Mouse (Mus musculus): ENCODE data around the gene B4galnt1.
"Not testable (repeated sequence)": the region's sequence is repeated elsewhere in the genome, so short reads cannot be mapped to it uniquely, and the experiment has no call there.

B4galnt1 gene

GRCm38 (mm10) chr10:127164631-127165353, at the start of gene B4galnt1:
TSS of gene B4galnt1 (plus strand) at chr10:127165225.
- DNase-seq (ENCODE audit: low read depth in 2 of 2, low spot score in 2 of 2) = peak; percentile 86

DNA sequence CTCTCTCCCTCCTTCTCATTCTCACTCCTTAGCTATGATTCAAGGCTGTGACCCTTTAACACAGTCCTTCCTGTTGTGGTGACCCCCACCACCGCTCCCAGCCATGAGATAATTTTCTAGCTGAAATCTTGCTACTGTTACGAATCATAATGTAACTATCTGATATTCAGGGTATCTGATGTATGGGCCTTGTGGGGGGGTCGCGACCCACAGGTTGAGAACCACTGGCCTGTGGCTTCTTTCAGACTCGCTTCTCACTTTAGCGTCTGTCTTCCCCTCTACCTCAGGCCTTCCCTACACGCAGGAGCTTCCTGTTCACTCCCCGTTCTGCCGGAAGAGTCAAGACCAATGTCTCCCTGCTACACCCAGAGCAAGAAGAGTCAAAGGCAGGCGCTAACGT, 46.6 kb upstream of the B4galnt1 start:
- DNase-seq (ENCODE audit: low read depth in 2 of 2, low spot score in 2 of 2) = no peak

DNA sequence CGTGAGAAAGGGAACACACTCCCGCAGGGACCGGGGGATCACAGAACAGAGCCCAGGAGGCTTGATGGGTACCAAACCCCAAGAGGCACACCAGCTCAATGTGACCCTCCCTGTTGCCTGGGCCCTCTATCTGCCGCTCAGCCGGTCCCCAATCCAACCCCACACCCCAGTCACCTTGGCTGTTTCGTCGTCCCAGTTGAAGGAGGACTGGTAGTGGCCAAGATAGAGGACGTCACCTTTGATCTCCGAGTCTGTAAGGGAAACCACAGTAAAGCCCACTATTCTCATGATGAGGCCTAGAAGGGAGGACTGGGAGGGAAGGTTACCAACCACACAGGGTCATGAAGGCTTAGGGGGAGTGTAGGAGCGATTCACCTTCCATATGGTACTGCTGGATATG, 45.8 kb upstream of the B4galnt1 start:
- no peak for DNase-seq (ENCODE audit: low read depth in 2 of 2, low spot score in 2 of 2)

DNA sequence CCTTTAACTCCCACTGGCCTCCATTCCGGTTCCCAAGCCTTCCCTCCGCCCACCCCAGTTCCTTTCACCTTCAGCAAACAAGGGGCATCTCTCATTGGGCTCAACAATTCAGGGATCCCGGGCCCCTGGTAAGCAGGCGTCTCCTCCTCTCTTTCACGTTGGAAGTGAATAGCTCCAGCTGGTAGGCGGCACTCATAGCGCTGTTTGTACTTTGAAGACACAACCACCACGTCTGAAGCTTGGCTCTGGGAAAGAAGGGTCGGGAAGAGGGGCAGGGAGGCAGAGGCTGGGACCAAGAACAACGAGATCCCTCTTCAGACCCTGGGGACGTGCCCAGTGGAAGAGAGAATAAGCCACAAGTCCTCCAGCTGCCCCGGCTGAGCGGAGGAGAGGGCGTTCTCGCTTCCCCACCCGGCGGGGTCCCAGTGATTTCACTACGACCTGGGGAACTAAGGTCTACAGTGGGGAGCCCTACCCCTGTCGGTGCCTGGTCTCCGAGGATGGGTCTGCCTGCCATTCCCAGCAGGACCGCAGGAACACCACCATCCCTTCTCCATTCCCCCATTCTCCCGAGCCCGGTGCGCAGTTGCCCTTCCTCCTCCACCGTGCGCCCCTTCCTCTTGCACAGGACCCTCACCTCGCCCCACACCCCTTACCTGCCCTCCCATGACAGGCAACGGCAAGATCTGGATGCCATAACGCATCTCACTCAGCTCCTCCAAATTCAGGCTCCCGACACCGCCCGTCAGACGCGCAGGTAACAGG, 44.5 kb upstream of the B4galnt1 start:
- DNase-seq (ENCODE audit: low read depth in 2 of 2, low spot score in 2 of 2) = no peak

DNA sequence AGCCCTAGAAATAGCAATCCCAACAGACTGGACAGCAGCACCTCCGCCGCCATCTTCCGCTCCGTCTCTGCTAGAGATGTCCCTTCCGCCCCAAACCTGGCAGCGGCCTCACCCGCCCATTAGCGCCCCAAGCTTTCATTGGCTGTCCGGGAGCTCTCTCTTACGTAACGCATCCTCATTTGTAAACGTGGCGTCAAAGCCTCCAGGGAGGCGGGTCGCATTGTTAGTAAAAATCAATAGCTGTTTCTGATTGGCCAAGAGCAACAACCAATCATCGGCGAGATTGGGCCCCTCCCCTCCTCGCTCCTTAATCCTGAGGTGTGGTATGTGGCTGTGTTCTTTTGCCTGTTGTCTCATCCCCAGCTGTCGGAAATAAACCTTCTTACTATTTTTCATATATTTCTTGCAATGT, 44.0 kb upstream of the B4galnt1 start, which contains the start of gene Os9:
Gene Os9, minus strand, starts transcription at position 66 of the 412 bp plus-strand sequence.
- DNase-seq (ENCODE audit: low read depth in 2 of 2, low spot score in 2 of 2) = peak; percentile 91 to 93

DNA sequence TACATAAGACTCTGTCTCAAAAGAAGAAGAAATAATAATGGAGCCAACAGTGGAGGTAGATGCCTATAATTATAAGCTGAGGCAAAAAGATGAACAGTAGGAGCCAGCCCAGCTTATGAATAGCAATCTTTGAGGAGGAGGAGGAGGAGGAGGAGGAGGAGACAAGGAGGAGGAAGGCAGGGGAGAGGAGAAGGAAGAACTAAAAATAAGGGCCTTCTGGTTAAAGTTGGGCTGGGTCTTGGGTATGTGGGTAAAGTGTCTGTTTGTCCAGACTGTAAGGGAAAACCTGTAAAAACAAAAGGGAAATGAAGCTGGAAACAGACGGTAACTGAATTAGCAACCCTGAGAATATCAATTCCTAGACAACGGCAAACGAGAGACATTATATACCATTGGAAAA, 43.0 kb upstream of the B4galnt1 start:
- DNase-seq (ENCODE audit: low read depth in 2 of 2, low spot score in 2 of 2) = no peak

GRCm38 (mm10) chr10:127122784-127123435, 42.1 kb upstream of the B4galnt1 start:
- no peak for DNase-seq (ENCODE audit: low read depth in 2 of 2, low spot score in 2 of 2)

DNA sequence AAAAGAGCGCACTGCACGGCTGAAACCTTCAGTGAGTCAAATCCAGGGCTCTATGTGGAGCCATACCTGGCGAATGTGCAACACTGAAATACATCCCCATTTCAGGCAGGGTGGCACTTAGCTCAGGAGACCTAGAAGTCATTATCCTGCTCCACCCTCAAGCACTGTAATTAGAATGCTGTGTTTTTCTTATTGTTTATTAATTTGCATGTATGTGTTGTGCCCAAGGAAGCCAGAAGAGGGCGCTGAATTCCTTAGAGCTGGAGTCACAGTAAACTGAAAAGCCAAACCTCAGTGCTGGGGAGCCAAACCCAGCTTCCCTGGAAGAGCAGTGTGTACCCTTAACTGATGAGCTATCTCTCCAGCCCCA, 41.6 kb upstream of the B4galnt1 start:
- peak; percentile 68 to 81 for DNase-seq (ENCODE audit: low read depth in 2 of 2, low spot score in 2 of 2)

DNA sequence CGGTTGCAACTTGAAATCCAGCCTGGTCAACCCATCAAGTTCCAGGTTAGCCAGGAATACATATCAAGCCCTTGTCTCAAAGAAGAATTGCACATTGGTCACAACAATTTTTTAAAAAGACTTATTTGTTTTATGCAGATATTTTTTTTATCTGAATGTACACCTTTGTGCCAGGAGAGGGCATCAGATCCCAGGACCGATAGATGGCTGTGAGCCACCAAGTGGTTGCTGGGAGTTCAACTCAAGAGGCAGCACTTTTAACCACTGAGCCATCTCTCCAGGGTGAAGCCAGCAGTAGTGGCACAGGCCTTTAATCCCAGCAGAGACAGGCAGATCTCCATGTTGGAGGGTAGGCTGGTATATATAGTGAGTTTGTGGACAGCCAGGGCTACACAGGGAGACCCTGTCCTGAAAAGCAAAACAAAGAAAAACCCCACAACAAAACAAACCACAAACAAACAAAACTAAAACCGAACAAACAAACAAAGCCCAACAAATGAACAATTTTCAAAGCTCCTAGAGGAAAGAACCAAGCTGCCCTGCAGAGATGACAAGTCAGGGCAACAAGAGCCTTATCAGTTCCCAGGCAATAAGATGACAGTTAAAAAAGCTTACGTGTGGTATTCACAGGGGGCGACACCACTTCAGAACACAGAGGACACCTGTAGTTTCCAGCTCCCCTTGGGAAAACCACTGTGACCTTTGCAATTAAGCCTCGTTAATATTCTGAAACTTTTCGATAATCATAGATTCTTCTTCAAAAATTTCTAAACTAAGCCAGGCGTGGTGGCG, 39.6 kb upstream of the B4galnt1 start:
- DNase-seq (ENCODE audit: low read depth in 2 of 2, low spot score in 2 of 2) = peak; percentile 61 to 71

DNA sequence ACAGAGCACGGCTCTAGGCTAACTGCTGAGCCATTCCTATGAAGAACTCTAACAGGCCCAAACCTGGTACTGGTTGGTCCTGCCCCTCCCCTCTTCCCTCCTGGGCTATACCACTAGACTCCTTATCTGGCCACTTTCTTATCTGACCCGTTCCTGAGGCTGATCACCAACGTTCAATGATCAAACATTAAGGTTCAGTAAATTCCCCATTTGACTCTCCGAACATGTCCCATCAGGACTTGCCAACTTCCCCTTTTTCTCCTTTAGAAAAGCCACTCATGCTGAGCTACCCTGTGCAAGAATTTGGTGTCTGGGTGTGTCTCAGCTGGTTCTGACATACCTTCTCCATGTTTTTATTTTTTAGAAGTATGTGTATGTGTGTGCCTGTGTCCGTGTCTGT, 38.4 kb upstream of the B4galnt1 start:
- DNase-seq (ENCODE audit: low read depth in 2 of 2, low spot score in 2 of 2) = no peak

DNA sequence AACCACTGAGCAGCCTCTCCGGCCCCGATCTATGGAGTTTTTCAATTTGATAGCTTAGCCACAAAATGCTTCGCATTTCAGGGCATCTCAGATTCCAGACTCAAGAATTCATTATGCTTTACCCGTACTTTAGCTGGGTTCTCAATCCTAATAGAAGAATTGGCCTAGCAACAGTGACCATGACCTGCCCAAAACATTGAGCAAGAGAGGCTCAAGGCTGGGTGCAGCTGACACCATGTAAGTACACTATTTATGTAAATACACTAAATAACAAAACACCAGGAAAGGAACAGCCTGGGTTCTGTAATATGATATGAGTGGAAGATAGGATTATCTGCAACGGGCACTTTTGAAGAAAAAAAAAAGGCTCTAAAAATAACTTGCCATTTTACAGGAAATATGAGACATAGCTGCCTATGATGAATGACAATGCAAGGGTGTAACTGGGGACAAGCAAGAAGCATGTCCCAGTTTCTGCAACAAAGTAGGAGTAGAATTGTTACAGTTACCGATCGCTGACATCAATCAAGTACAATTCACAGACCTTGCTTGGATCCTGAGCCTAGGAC, 37.2 kb upstream of the B4galnt1 start:
- DNase-seq (ENCODE audit: low read depth in 2 of 2, low spot score in 2 of 2) = no peak

DNA sequence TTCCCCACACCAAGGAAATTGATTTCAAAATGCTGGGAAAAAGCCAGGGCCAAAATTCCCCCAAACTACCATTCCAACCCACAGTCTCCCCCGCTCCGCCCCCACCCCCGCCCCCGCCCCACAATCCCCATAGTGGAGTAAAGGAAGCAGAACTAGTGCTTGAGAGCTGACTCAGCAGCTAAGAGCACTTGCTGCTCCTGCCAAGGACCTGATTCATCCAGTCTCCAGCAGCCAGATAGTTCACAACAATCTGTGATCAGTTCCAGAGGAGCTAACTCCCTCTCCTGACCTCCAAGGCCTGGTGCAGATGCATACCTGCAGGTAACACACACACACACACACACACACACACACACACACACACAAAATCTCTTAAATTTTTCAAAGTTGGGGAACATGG, 35.6 kb upstream of the B4galnt1 start:
- DNase-seq (ENCODE audit: low read depth in 2 of 2, low spot score in 2 of 2) = no peak

DNA sequence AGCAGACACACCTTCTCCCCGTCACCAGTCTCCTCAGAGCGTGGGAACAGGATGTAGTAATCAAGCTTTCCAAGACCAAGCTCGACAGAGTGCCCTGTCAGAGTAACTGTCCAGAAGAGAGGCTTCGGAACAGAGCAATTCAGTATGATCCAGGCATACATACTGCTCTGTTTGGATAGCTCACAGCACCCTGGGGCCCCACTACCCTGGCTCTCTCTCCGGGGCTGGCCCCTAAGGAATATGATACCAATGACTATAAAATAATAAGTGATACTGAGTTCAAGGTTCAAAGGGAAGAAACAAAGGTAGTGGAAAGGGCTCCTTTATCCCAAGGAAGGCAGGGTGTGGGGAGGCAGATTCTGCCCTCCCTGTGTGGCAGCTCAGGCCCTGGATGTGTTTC, 32.6 kb upstream of the B4galnt1 start:
- no peak for DNase-seq (ENCODE audit: low read depth in 2 of 2, low spot score in 2 of 2)

- DNase-seq (ENCODE audit: low read depth in 2 of 2, low spot score in 2 of 2) = not testable (repeated sequence)
Observed at GRCm38 (mm10) chr10:127134394-127135035, 30.5 kb upstream of the B4galnt1 start.

DNA sequence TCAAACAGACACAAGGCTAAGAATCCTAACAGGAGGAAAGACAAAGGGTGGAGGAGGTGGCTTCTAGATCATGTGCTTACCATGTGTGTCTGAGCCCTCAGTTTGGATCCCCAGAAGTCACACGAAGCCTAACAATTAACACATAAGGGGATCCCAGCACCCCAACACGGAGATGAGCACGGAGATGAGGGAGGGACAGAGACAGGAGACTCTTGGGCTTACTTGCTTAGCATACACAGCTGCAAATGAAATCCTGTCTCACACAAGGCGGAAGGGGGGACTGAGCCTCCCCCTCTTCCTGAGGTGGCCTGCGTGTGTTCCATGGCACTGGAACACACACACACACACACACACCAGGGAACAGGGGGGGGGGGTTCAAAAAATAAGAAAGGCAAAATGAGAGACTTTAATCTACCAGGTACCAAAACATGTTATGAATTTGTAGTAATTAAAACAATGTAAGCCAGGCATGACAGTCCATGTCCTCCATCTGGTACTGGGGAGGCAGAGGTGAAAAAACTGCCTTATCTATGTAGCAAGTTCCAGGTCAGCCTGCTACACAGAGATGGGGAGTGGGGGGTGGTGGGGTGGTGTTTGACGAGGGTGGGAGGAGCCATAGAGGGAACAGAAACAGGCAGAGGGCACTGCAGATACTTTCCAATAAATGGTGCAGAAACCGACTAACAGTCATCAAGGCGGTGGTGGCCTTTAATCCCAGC, 29.7 kb upstream of the B4galnt1 start:
- DNase-seq (ENCODE audit: low read depth in 2 of 2, low spot score in 2 of 2) = peak; percentile 70 to 73

GRCm38 (mm10) chr10:127136510-127136909, 28.5 kb upstream of the B4galnt1 start:
- peak; percentile 74 to 75 for DNase-seq (ENCODE audit: low read depth in 2 of 2, low spot score in 2 of 2)

DNA sequence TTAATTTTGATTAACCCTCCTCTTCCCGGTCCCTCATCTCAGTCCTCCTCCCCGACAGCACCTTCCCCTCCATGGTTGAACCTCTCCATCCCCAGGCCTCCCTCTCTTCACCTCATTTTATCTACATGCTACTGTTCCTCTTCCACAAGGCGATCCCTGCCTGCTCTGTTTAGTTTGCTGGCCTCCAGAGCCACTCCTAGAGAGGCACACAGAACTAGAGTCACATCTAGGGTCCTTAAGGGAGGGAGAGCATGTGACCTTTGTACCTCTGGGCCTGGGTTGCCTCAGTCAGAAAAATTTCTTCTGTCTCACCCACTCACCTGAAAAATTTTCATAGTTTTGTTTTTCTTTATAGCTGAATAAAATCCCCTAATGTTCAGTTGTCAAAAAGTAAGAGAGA, 27.1 kb upstream of the B4galnt1 start:
- DNase-seq (ENCODE audit: low read depth in 2 of 2, low spot score in 2 of 2) = no peak

DNA sequence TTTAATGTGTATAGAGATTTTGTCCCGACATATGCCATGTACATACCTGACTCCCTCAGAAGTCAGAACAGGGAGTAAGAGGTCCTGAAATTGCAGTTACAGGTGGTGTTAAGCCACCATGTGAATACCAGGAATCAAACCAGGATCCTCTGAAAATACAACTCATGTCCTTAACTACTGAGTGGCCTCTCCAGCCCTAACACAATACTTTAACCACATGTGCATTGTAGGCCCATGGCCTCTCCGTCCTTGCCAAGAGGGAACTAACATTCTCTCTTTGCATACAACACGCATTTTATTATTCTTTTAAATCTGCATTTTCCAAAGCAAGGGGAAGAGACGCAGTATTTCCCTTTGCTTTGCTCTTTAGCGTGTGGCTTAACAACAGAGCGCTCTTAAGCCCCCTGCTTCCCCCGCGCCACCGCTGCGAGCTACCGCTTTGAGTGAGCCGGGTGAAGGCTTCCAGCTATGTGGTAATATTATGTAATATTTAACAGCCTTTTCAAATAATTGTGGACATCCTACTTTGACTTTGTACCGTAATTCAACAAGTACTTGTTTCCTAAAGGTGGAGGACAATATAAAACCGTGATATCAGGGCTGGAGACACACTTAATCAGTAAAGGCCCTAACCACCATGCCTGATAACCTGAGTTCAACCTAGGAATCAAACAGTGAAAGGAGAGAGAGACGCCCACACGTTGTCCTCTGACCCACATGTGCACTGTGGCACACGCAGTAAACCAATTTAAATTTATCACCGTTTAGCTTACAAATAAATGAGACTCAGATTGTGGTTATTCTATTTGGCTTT, 26.5 kb upstream of the B4galnt1 start:
- DNase-seq (ENCODE audit: low read depth in 2 of 2, low spot score in 2 of 2) = no peak

- DNase-seq (ENCODE audit: low read depth in 2 of 2, low spot score in 2 of 2) = no peak
Observed at GRCm38 (mm10) chr10:127140971-127141370, 24.1 kb upstream of the B4galnt1 start.

Measured in CD8-positive naive resting alpha-beta T cell, adult 2 months (primary cell).